Mouse (Mus musculus): ENCODE data around the gene Kptn.

Gene Kptn

DNA sequence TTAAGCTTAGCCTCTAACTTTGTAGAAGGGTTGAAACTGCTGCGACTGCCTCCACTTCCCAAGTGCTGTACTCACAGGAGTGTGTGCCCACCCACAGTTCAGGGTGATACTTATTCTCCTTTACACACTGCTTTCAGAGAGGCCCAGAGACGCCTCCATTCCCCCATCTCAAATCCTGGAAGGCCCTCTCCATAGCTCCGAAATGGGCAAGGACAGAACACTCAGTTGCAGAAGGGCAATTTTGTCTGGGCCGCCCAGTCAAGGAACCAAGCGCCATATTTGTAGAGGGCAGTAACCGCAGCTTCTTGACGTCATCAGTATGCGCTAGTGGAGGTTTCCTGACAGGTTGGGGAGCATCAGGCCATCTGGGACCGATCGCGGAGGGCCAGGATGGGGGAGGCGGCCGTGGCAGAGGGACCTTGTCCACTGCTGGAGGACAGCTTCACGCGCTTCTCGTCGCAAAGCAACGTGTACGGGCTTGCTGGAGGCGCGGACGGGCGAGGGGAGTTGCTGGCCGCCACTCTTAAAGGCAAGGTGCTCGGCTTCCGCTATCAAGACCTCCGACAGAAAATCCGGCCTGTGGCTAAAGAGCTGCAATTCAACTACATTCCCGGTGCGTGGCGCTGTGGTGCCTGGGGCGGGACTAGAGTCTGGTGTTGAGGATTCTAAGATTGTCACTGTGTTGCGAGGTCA lies at the start of gene Kptn:
Gene Kptn (plus strand): TSS at position 327 of the 693 bp plus-strand sequence.
- TF ChIP-seq GATA4 (IDR thresholded peaks at IDR 0.05; ENCODE audit: insufficient replicate concordance, low read length): 0 out of 2 replicates have a peak, but pooled peaks have one; percentile 21

DNA sequence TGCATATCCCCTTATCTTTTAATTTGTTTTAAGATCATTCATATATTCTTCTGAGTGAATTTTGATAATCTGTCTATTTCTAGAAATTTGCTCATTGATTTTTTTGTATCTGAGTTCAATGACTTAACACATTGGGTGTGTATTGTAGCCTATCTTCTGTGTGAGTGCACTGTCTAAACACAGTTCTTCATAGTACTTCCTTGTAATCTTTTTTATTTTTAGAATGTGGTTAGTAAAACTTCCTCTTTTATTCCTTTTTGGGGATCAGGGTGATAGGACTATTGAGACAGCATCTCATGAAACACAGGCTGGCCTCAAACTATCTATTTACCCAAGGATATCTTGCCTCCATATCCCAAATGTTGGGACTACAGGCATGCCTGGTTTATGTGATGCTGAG lies 48.8 kb upstream of the Kptn start:
- TF ChIP-seq GATA4 (IDR thresholded peaks at IDR 0.05; ENCODE audit: insufficient replicate concordance, low read length): no peak

DNA sequence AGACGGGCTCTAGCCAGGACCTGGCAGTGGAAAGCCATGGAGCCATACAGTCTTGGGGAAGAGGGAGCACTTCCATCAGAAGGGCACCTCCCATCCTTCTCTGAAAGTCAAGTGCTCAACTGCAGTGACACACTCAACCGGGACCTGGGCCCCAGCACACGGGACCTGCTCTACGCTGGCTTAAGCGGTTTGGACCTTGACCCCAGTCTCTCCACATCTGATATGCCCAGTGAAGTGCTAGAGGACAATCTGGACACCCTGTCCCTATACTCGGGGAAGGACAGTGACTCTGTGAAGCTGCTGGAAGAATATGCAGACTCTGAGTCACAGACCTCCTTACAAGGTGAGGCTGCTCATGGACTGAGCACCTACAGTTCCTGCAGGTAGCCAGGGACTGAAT lies 47.8 kb upstream of the Kptn start:
- TF ChIP-seq GATA4 (IDR thresholded peaks at IDR 0.05; ENCODE audit: insufficient replicate concordance, low read length): no peak

DNA sequence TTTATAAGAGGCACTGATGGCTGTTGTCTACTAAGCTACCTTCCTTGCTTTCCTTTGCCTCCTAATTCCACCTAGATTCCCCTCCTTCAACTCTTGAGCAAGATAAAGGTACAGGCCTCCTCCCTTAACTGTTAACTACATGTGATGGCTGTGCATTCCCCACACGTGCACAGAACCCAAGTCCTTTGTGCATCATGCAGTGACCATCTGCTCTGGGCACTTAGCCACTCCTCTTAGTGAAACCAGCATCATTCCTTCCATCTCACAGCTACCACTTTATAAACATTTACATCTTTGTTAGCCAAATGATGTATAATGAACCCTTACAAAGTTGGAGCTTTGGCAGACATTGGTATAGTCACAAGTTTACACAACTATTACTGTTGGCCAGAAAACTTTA lies 39.7 kb upstream of the Kptn start:
- TF ChIP-seq GATA4 (IDR thresholded peaks at IDR 0.05; ENCODE audit: insufficient replicate concordance, low read length): no peak

DNA sequence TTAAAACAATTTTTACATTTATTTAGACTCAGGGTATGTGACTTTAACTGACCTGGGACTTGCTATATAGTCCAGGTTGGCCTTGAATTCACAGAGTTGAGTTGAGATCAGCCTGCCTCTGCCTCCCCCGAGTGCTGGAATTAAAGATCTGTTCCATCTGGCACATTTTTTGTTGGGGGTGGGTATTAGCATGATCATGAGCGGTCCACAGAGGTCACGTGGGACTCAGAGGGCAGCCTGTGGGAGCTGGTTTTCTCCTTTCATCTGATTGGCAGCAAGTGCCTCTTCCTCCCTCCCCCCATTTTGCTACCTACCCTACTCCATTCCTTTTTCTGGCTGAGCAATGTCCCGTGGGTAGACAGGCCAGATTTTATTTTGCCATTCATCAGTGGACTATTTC lies 39.1 kb upstream of the Kptn start:
- TF ChIP-seq GATA4 (IDR thresholded peaks at IDR 0.05; ENCODE audit: insufficient replicate concordance, low read length): no peak

DNA sequence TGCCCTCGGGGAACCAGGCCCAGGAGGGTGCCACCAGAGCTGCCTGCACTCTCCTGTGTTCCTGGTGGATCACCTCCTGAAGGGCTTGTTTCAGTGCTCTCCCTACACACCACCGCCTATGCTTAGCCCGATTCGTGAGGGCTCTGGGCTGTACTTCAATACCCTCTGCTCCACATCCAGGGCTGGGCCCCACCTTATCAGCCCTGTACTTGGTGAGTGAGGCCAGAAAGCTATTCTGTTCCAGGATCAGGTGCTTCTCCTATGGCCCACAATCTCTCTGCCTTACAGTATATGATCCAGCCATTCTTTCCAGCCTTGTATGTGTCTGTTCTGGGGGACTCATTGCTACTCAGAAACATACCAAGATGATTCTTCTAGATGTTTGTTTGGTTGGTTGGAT lies 36.3 kb upstream of the Kptn start:
- no peak for TF ChIP-seq GATA4 (IDR thresholded peaks at IDR 0.05; ENCODE audit: insufficient replicate concordance, low read length)

DNA sequence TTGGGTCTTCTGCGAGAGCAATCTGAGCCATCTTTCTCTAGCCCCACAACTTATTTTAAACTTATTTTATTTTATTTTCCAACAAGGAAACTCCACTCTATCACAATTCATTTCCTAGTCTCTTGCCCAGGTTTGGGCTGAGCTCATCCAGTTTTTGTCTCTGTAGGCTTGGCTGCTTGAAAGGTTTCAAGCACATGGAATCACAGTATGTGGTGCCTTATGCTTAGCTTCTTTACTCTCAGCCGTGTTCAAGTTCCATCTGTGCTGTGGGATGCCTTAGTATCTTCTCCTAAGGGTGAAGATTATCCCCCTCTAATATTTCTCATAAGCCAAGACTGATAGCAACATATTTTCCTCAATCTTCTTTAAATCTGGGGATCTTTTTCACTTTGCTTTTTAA lies 32.1 kb upstream of the Kptn start:
- no peak for TF ChIP-seq GATA4 (IDR thresholded peaks at IDR 0.05; ENCODE audit: insufficient replicate concordance, low read length)

DNA sequence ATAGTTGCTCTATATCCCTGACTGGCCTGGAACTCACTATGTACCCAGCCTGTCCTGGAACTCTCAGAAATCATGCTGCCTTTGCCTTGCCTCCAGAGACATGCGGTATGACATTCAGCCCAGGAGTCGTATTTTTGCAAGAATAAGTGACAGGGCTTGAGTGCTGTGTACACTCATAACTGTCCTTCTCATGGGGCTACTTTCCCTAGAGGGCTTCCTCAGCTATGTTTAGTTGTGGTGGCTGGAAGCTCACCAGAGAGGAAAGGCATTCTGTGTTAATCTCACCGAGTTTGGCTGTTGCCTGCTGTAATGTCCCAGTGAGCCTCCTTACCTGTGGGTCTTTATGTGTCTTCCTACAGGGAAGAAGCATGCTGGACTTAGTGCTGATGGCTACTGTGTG lies 25.1 kb upstream of the Kptn start:
- TF ChIP-seq GATA4 (IDR thresholded peaks at IDR 0.05; ENCODE audit: insufficient replicate concordance, low read length): no peak

DNA sequence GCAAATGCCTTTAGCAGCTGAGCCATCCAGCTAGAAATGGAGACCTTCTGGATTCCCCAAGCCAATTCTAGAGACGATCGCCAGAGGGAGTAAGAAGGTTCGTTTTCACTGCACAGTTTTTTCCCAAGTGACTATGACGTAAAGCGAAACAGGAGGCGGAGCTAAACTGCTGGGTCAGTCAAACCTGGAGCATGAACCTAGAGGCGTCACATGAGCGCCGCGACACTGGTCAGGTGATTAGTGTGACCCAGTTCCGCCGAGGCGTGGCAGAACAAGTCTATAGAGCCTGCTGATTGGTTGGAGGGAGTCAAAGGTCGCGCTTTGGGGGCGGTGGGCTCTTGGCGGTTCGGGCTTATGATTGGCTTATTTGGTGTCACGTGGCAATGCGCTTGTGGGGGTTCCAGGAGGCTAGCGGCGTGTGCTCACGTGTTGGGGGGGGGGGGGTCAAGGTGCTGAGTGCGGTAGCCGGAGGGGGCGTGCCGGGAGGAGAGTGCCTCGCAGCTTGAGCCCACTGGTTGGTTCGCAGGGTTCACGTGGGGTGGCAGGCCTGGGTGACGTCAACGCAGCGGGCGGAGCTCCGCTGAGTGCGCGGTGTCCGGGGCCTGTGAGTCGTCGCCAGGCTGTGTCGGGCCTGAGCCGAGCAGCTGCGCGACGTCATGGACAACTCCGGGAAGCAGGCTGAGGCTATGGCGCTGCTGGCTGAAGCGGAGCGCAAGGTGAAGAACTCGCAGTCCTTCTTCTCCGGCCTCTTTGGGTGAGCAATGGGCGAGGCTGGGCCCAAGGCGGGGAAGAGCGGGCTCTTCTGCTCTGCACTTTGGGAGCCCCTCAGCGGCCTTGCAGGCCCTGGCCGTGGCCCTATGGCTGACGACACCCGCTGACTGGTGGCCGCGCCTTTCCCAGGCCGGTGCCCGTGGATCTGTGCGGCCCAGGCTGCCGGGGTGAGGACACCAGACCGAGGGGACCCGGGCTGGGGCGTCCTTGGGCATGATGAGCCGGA lies 21.4 kb upstream of the Kptn start, which contains the start of gene Napa:
Gene Napa (plus strand): TSS at position 438 of the 997 bp plus-strand sequence.
- TF ChIP-seq GATA4 (IDR thresholded peaks at IDR 0.05; ENCODE audit: insufficient replicate concordance, low read length): no peak

DNA sequence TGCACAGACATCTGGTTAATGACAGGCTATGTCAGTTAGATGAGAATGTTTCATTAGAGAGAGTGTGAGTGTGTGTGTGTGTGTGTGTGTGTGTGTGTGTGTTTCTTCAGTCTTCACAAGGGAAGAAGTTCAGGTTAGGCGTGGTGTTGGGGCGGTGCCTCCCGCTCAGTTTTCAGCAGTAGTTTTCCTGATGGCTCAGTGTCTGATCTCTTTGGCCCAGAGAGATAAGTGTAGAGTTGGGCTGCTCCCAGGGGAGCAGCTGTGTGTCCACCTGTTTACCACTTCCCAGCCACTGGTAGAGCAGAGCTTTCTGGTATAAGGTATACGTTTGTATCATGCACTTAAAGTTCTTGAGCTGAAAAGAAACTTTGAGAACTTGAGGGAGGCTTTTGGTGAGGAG lies 19.8 kb upstream of the Kptn start:
- TF ChIP-seq GATA4 (IDR thresholded peaks at IDR 0.05; ENCODE audit: insufficient replicate concordance, low read length): no peak

DNA sequence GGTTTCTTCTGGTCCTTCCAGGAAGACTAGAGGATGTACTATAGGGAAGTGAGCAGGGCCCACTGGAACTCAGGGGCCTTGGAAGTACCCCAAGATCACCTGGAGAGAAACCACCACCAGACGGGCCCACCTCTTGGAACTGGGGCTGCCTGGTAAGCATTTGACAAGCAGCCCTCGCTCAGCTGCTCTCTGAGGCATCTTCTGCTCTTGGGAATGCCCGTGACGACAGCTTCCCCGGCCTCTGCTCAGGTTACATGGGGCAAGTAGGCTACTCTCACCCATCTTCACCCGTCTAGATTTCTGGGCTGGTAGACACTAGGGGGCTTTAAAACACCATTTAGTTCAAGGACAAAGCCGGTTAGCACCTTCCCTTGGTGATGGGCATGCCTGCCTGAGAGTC lies 18.6 kb upstream of the Kptn start:
- TF ChIP-seq GATA4 (IDR thresholded peaks at IDR 0.05; ENCODE audit: insufficient replicate concordance, low read length): no peak

DNA sequence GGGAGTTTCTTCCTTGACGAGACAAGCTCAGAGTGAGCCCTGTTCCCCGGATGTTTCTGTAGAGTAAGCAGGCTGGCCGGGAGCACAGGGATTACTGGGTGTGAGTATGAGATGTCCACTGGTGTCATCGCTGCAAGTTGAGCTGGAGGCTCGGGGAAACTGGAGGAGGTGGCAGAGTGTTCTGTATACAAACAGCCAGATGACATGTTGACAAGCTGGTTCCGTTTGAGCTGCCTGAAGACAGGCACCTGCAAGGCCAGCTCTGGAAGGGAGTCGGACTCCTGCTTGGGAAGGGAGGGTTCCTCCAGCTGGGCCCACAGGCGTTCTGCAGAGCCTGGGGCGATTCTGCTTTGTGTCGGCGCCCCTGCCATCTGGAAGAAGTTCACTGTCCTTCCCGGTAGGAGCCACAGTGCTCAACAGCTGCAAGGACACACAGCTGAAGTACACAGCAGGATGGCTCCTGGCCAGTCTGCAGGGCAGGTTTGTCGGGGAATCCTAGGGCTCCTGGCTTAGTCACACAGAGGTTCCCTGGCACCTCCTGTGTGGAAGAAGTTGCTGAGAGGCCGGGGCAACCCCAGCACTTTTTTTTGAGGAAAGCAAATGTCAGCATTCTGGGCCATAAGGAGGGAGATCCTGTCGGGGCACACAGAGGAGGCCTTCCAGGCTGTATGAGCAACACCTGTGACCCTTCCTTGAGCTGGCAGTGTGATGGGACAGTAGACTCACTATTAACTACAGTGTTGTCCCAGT lies 17.8 kb upstream of the Kptn start:
- no peak for TF ChIP-seq GATA4 (IDR thresholded peaks at IDR 0.05; ENCODE audit: insufficient replicate concordance, low read length)

DNA sequence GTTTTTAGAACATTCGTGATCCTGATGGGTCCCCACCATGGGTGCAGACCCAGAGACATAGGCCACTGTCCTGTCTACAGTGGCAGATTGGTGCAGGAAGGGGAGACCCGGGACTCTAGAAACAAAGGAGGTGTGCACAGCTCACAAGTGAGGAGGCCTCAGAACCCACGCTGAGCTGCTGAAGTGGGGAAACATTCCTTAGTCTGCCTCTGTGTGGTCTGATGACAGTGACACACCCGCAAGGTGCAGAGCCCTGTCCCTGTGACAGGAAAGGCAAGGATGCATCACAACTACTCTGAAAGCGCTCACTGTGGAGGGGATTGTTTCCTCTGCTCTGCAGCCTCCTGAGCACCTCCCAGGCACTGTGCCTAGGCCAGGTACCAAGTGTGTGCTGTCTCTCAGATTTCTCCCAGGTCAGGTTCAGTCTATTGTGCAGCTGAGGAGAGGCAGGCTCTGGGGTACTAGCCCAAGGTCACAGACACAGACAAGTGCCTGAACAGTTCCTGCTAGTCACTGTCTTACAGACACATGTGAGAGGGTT lies 16.9 kb upstream of the Kptn start:
- no peak for TF ChIP-seq GATA4 (IDR thresholded peaks at IDR 0.05; ENCODE audit: insufficient replicate concordance, low read length)

DNA sequence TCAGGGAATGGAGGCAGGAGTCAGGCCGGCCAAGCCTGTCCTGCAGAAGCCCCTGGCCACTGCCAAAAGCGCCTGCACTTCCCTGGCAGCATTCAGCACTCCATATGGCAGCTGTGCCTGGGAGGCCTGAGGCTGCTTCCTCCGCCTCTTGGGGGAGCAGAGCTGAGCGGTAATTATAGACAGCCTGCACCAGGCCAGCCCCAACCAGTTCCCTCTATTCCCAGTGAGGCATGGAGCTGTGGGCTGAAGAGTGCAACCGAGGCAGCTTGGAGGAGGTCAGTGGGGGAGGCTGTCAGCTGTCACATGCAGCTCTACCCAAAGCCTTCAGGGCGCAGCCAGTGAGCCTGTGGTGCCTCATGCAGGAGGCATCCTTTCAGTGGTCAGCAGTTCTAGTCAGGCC lies 15.9 kb upstream of the Kptn start:
- no peak for TF ChIP-seq GATA4 (IDR thresholded peaks at IDR 0.05; ENCODE audit: insufficient replicate concordance, low read length)
